Mouse (Mus musculus) stomach, postnatal 0 days (tissue): ENCODE data around the gene Txndc12. TPM values are rescaled to one million over a fixed set of nuclear protein-coding genes. Genes with fewer than 3 reads are reported as not detected.

Source experiments
- ATAC-seq: fragments of 200-750 bp; cut with Nextera tagmentation; 2 replicates; pipeline ENCODE4 v1.8.0; 2017; ENCODE audit not compliant: low FRiP score, low TSS enrichment
- DNase-seq: peaks from one replicate; pipeline ENCODE4 v3.0.0-alpha.2; 2016; ENCODE audit warnings: low spot score
- H3K27ac ChIP-seq: fragments of 300-500 bp; sonication (generic); replicated peaks from 2 replicates; pipeline ENCODE4 v1.5.1; 2014; ENCODE audit warnings: mild to moderate bottlenecking, control low read depth
- H3K27me3 ChIP-seq: fragments of 300-500 bp; sonication (generic); 2 replicates; pipeline ENCODE4 v1.6.1; 2014; ENCODE audit warnings: low read length; ENCODE audit not compliant: control insufficient read depth, insufficient read depth
- H3K36me3 ChIP-seq: fragments of 300-500 bp; sonication (generic); 2 replicates; pipeline ENCODE4 v1.6.1; 2014; ENCODE audit warnings: low read length, mixed read lengths; ENCODE audit not compliant: control insufficient read depth, insufficient read depth
- H3K4me1 ChIP-seq: fragments of 300-500 bp; sonication (generic); replicated peaks from 2 replicates; pipeline ENCODE4 v1.6.1; 2014; ENCODE audit warnings: antibody characterized with exemption; ENCODE audit not compliant: control insufficient read depth, insufficient read depth
- H3K4me2 ChIP-seq: fragments of 300-500 bp; sonication (generic); replicated peaks from 2 replicates; pipeline ENCODE4 v1.6.1; 2014; ENCODE audit warnings: low read depth, mild to moderate bottlenecking, control low read depth, moderate library complexity
- H3K4me3 ChIP-seq: fragments of 300-500 bp; sonication (generic); 2 replicates; pipeline ENCODE4 v1.5.1; 2014; ENCODE audit warnings: low read depth, low read length, control low read depth
- H3K9ac ChIP-seq: fragments of 300-500 bp; sonication (generic); 2 replicates; pipeline ENCODE4 v1.6.1; 2014; ENCODE audit warnings: mild to moderate bottlenecking, low read length, control low read depth, mixed read lengths
- H3K9me3 ChIP-seq: fragments of 300-500 bp; sonication (generic); 2 replicates; pipeline ENCODE4 v1.6.1; 2016; ENCODE audit warnings: low read length; ENCODE audit not compliant: control insufficient read depth
- CTCF ChIP-seq: IDR thresholded peaks from 2 replicates; pipeline ENCODE4 v1.5.1; 2016; ENCODE audit warnings: antibody characterized with exemption, low read depth, mild to moderate bottlenecking, moderate library complexity
- EP300 ChIP-seq: optimal IDR thresholded peaks from 2 replicates; pipeline ENCODE3; 2016; ENCODE audit warnings: antibody characterized with exemption
- WGBS: fragments of 180-500 bp; shearing (Covaris S2); extraction: QIAGEN DNeasy Blood & Tissue Kit; methylation state at CpG from one replicate; pipeline ENCODE4 v1.1.7; 2014; 5-methylcytosine and 5-hydroxymethylcytosine counted together
- polyA plus RNA-seq: library from polyadenylated mRNA; unstranded; fragments of >200 nt; fragmentation: Nextera tagmentation; extraction: Ambion mirVana; gene quantifications from 2 replicates; pipeline ENCODE4 v1.2.1, GENCODE M21; 2015

The Txndc12 gene
- 64.0 and 66.7 TPM in 2 replicates for polyA plus RNA-seq

GRCm38 (mm10) chr4:108834115-108834970, at the start of gene Txndc12:
Txndc12 (plus strand) TSS chr4:108834601.
- Histone ChIP-seq H3K27me3 (no peaks in the 10 kb centered on the region), H3K4me3 (peak within 1 kb of the TSS; percentile 94), H3K36me3 (no peaks in the 10 kb centered on the region), H3K4me1 (no peaks in the 10 kb centered on the region; the same call in 1 of the 2 replicates), H3K9me3 (no peaks in the 10 kb centered on the region), H3K4me2 (peak within 1 kb of the TSS; percentile 72), H3K27ac (peak within 1 kb of the TSS; percentile 93), H3K9ac (peak within 1 kb of the TSS; percentile 98)
- WGBS, result under 1% methylated on average over 34 of the region's 34 CpGs
- peak; percentile 73 for ATAC-seq
- DNase-seq, result peak; percentile 87
- TF ChIP-seq EP300 (no peak), CTCF (peak; percentile 24; the same call in 1 of the 2 replicates)

GRCm38 (mm10) chr4:108789258-108789936, 45.0 kb upstream of the Txndc12 start:
- WGBS, result 51% methylated on average over 6 of the region's 6 CpGs
- no peak overlapping the region for H3K4me2 ChIP-seq
- no peaks in the 10 kb centered on the region for H3K36me3 ChIP-seq
- no peaks in the 10 kb centered on the region for H3K27me3 ChIP-seq
- no peak for DNase-seq
- TF ChIP-seq EP300, result no peak
- peak; percentile 40 for TF ChIP-seq CTCF
- H3K9me3 ChIP-seq, result no peaks in the 10 kb centered on the region
- H3K27ac ChIP-seq, result no peak overlapping the region
- peak; percentile 49; the same call in 1 of the 2 replicates for ATAC-seq
- H3K4me3 ChIP-seq, result no peak overlapping the region
- H3K9ac ChIP-seq, result no peak overlapping the region
- no peaks in the 10 kb centered on the region for H3K4me1 ChIP-seq

- TF ChIP-seq EP300, result no peak
- no peak for TF ChIP-seq CTCF
- no peak overlapping the region for H3K4me2 ChIP-seq
- no peaks in the 10 kb centered on the region for H3K27me3 ChIP-seq
- DNase-seq, result no peak
- no peaks in the 10 kb centered on the region for H3K4me1 ChIP-seq
- no peak overlapping the region for H3K9ac ChIP-seq
- no peaks in the 10 kb centered on the region for H3K36me3 ChIP-seq
- no peak for ATAC-seq
- H3K27ac ChIP-seq, result no peak overlapping the region
- 79% methylated on average over 1 of the region's 1 CpGs for WGBS
- H3K9me3 ChIP-seq, result no peaks in the 10 kb centered on the region
- H3K4me3 ChIP-seq, result no peak overlapping the region
Measured at GRCm38 (mm10) chr4:108790507-108790906, 43.9 kb upstream of the Txndc12 start.

GRCm38 (mm10) chr4:108793941-108794340, 40.5 kb upstream of the Txndc12 start:
- WGBS, result 21% methylated on average over 1 of the region's 1 CpGs
- Histone ChIP-seq H3K4me2 (no peak overlapping the region), H3K9me3 (no peaks in the 10 kb centered on the region), H3K4me1 (no peaks in the 10 kb centered on the region), H3K27me3 (no peaks in the 10 kb centered on the region), H3K9ac (no peak overlapping the region), H3K27ac (no peak overlapping the region), H3K4me3 (no peak overlapping the region), H3K36me3 (no peaks in the 10 kb centered on the region)
- DNase-seq, result no peak
- ATAC-seq, result no peak
- TF ChIP-seq CTCF, result no peak
- TF ChIP-seq EP300, result no peak

GRCm38 (mm10) chr4:108796701-108797100, 37.7 kb upstream of the Txndc12 start:
- no peaks in the 10 kb centered on the region for H3K9me3 ChIP-seq
- no peak overlapping the region for H3K4me2 ChIP-seq
- DNase-seq (no peak), ATAC-seq (no peak)
- H3K27me3 ChIP-seq, result no peaks in the 10 kb centered on the region
- TF ChIP-seq CTCF (no peak), EP300 (no peak)
- 51% methylated on average over 4 of the region's 4 CpGs for WGBS
- no peaks in the 10 kb centered on the region for H3K36me3 ChIP-seq
- no peak overlapping the region for H3K9ac ChIP-seq
- no peaks in the 10 kb centered on the region for H3K4me1 ChIP-seq
- no peak overlapping the region for H3K4me3 ChIP-seq
- no peak overlapping the region for H3K27ac ChIP-seq
